Mouse (Mus musculus) R1 (cell line): ENCODE results near the gene Larp1.

Source experiments
- DNase-seq: peaks from one replicate; pipeline ENCODE4 v3.0.0-alpha.2; 2018; ENCODE audit warnings: low read depth, low spot score

The Larp1 gene

DNA sequence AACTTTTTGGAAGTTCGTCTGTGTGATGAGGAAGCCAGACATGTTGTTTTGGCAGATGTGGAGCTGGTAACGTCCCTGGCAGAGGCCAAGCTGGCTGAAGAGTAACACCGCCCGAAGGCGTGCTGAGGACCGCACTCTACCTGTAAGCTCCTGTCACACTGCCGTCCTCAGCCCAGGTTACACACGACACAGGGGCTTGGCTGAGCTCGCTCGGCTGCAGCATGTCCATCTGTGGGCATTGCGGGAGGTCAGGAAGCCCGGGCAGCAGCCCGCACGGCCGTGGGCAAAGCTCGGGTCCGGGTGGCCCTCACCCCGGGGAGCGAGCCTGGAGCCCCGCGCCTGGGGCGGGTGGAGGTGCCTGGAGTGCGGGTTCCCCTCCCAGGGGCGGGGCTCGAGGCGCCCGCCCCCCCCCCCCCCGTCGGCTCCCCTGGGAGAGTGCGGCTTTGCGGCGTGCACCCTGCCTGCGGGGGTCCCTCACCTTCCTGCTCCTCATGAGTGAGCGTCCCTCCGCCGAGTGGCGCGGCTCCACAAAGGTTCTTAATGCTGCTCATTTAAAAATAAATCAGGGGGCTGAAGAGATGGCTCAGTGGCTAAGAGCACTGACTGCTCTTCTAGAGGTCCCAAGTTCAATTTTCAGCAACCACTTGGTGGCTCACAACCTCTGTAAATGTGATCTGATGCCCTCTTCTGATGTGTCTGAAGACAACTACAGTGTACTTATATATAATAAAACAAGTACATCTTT lies 88.9 kb downstream of the Larp1 start:
- DNase-seq, result peak; percentile 45

DNA sequence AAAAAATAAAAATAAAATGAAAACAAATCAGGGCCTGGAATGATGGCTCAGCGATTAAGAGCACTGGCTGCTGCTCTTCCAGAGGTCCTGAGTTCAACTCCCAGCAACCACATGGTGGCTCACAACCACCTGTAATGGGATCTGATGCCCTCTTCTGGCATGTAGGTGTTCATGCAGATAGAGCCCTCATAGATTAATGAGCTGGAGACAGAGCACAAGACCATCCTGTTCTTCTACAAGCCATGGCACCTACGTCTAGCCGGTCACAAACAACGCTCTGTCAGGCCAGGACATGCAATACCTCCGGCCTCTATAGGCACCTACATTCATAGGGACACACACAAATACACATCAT lies 89.5 kb downstream of the Larp1 start:
- DNase-seq, result peak; percentile 68

DNA sequence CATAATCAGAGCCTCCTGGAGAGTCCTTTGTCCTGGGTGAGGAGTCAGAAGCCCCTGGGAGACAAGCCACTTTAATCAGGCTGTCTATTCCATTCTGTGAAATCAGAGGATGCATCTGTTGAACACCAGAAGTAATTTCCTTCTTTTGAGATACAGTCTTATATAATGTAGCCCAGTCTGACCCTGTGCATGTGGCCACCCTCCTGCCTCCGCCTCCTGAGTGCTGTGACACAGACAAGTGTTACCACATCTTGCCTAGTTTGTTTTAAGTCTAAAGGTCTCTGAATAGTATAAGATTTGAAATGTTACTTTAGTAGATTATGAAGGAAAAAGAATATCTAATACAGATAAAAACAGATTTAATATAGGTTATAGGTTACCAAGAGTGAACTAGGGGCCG lies 91.1 kb downstream of the Larp1 start:
- no peak for DNase-seq

DNA sequence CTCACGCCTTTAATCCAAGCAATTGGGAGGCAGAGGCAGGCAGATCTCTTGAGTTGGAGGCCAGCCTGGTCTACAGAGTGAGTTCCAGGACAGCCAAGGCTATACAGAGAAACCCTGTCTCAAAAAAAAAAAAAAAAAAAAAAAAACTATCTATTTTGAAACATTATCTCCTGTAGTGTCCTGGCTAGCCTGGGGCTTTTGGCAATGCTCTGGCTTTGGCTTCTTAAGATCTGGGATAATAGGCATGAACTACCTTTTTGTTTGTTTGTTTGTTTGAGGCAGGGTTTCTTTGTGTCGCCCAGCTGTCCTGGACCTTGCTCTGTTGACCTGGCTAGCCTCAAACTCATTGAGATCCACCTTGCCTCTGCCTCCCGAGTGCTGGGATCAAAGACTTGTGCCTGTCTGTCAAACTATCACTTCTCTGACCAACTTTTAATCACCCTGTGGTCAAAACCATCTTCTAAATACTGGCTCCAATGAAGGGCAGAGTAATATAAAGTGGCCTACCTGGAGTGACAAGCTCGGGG lies 92.4 kb downstream of the Larp1 start:
- DNase-seq, result no peak

DNA sequence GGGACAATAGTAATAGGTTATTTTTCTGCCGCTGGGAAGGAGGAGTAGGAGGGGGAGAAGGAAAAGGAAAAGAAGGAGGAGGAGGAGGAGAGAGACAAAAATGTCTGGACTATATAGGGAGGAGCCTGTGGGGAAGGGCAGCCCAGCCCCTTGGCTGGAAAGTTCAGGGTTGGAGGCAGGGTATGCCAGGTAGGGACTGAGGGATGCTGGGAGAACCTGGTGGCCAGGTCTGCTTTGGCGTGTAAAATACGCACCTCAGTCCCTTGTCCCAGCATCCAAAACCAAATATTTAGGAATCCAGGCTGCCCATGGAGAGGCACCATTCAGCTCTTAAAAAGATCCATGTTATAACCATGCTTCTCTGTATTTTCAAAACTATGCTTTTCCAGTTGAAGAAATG lies 93.3 kb downstream of the Larp1 start:
- DNase-seq, result no peak

DNA sequence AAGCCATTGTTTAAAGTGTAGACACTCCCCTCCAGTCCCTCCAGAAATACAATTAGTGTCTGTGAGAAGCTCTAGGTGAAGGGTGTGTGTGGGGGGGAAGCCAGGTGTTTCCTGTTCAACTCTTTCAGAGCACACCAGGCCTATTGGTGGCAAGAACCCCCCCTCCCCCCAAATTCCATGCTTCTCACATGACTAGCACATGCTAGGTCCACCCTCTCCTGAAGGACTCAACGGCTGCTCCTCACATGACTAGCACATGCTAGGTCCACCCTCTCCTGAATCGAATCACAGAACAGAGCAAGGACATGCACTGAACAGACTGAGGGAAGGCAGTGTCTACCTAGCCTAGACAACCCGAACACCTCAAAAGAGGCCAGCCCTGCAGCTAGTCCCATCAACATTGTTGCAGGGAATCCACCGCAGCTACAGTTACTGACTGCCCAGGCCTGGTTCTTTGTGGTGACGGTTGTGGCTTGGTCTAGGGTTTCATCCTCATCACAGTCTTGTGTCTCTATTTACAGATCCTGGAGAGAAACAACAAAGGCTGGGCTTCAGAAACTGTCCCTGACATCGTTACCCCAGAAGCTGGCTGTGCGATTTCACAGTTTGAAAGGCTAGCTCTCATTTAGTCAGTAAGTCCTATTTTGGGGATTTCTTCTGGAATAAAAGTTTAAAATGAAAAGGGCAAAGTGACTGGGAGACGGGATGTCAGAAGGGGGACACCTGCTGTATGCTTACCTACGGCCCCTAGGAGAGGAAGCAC lies 93.9 kb downstream of the Larp1 start:
- DNase-seq, result peak; percentile 77

DNA sequence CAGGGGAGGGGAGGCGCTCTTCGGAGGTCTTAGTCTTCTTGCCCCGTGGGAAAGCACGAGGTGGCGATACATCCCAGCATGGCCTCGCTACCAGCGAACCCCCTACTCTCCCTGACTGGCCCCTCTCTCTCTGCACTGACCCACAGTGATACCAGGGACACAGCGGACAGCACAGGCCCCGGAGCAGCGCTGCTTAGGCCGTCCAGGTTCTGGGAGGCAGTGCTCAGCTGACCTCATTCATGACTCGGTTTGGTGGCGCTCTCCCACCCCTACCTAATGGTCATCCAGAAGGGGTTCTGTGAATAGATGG lies 94.4 kb downstream of the Larp1 start:
- no peak for DNase-seq

DNA sequence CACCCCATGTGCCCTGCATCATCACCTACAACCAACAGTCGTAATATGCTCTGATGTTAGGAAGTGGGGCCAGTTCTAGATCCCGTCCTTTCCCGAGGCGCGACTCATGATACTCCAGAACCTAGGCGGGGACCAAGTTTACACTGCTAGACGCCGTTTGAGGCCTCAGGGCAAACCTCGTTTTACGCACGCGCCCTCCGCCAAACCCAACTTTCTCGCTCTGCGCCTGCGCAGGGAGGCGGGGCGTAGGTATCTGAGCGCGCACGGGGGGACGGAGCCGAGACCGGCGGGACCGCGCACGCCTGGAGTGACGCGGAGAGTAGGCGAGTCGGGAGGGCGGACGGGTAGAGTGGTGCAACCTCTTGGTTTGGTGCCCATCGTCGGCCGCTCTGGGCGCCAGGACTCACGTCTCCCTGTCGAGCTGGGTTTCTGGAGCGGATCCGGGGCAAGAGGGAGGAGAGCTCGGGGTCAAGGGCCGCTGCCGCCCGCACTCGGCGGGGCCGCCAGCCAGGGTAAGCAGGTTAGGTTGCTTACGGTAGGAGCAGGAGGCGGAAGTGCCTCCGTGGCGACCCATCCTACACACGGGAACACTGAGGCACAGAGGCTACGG lies 94.9 kb downstream of the Larp1 start, which contains the start of gene Cnot8:
Gene Cnot8 (plus strand): TSS at position 457 of the 610 bp plus-strand sequence.
- DNase-seq, result peak; percentile 98

DNA sequence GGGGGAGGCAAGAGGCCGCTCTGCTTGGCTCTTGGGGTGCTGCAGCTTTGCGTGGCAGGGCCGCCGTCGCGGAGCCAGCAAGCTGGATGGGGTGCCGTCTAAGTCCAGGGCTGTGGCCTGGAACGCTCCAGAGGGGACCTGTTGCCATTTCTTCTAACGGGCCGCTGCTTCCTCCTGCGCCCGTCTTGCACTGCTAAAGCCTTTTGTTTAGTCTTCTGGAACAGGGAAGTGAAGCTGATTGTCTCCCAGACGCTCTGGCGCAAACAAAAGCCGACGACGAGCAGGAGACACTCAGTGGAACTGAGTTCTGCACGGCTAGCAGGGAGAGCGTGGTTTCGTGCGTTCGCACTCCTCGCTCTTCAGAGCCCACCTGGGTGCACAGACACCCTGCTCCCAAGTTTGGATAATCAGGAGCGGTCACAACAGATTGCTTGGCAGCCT lies 95.5 kb downstream of the Larp1 start:
- DNase-seq, result peak; percentile 87

DNA sequence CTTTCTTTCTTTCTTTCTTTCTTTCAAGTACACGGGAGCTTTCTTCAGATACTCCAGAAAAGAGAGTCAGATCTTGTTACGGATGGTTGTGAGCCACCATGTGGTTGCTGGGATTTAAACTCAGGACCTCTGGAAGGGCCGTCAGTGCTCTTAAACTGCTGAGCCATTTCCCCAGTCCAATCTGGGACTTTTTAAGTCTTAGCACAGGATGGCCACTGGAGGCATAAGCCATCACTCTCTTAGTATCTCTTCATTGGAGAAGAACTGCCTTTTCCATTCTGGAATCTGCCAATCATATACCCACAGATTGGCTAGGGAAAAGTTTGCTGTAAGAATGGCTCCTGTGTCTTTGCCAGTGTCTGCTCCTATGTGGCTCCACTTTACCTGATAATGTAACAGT lies 98.1 kb downstream of the Larp1 start:
- peak; percentile 78 for DNase-seq

DNA sequence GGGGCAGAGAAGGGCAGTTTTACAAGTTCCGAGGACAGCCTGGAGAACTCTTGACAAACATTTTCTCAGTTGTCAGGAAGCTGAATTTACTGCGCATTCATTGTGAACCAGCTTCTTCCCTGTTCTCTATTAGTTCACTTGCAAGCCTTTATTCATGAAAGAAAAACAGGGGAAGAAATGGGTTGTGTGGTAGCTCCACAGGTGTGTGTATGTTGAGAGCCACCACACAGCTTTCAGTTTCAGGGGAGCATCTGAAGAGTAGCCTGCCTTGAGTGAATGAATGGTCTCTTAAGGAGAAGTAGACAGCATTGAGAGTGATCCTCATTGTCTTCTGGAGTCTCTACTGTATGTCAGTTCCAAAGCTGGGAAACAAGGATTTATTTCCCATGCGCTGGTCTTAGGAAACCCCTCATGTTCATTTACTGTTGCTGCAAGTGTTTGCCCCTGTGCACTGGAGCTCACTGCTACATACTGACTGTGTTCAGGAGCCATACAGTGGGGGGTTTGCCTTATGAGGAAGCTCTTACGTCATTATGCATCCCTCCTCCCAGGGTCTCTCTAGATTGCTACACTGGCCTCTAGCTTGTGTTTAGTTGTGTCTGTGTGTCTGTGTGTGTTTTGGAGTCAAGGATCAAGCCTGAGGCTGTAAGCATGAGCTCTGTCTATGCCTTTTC lies 98.9 kb downstream of the Larp1 start:
- DNase-seq, result no peak
